Mouse (Mus musculus): ENCODE data around the gene Nemf. TPM values are rescaled to one million over a fixed set of nuclear protein-coding genes. Genes with fewer than 3 reads are reported as not detected.

Nemf gene
- polyA plus RNA-seq, 1 experiment from 2014 or later = 98.0 TPM

- 91% methylated on average over 3 of the region's 3 CpGs for WGBS
- no peak overlapping the region for H3K9ac ChIP-seq (ENCODE audit: low read length)
- no peak for ATAC-seq (replicated peaks; ENCODE audit: low FRiP score)
- no peaks in the 10 kb centered on the region for H3K4me1 ChIP-seq (replicated peaks; ENCODE audit: control insufficient read depth, insufficient read depth, low read length)
- no peak overlapping the region for H3K4me3 ChIP-seq (ENCODE audit: low read depth, low read length)
- no peaks in the 10 kb centered on the region for H3K27me3 ChIP-seq (ENCODE audit: control insufficient read depth, insufficient read depth, low read length)
- no peak overlapping the region for H3K27ac ChIP-seq (ENCODE audit: low read depth, low read length)
- no peaks in the 10 kb centered on the region for H3K9me3 ChIP-seq (ENCODE audit: control insufficient read depth, low read length)
- H3K36me3 ChIP-seq (ENCODE audit: control insufficient read depth, insufficient read depth, low read length) = no peaks in the 10 kb centered on the region
- no peak for DNase-seq (ENCODE audit: low spot score)
- H3K4me2 ChIP-seq (ENCODE audit: low read depth, low read length, severe bottlenecking) = no peak overlapping the region
These were observed 76.0 kb downstream of the Nemf start for GRCm38 (mm10) chr12:69280915-69281314.

DNA sequence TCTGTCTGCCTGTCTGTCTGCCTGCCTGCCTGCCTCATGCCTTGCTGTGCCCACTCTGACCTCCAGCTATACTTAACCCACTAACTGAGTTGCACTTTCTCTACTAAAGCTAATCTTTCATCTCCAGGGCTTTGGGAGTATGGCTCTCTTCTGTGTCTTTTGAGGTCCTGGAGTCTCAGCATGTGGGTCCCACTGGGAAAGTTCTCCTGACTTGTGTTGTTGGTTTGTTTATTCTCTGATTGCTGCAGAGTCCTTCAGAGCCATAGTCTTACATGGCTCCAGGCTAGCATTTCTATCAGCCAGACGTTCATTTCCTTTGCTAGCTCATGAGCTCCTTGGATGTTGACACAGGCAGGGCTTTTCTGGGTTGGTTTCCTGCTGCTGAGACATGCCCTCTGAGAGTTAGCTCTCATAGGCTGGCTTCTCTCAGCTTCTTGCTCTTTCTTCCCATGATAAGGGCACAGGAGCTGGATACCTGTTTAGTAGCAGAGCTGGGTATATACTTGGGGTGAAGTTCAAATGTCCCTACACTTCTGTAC lies 77.0 kb downstream of the Nemf start:
- 62% methylated on average over 1 of the region's 1 CpGs for WGBS
- H3K4me3 ChIP-seq (ENCODE audit: low read depth, low read length) = no peak overlapping the region
- H3K9ac ChIP-seq (ENCODE audit: low read length) = no peak overlapping the region

GRCm38 (mm10) chr12:69268956-69269355 lies 88.0 kb downstream of the Nemf start:
- Histone ChIP-seq H3K9me3 (ENCODE audit: control insufficient read depth, low read length) (no peaks in the 10 kb centered on the region), H3K4me2 (ENCODE audit: low read depth, low read length, severe bottlenecking) (no peak overlapping the region), H3K36me3 (ENCODE audit: control insufficient read depth, insufficient read depth, low read length) (no peaks in the 10 kb centered on the region), H3K4me3 (ENCODE audit: low read depth, low read length) (no peak overlapping the region), H3K27me3 (ENCODE audit: control insufficient read depth, insufficient read depth, low read length) (no peaks in the 10 kb centered on the region), H3K27ac (ENCODE audit: low read depth, low read length) (no peak overlapping the region), H3K9ac (ENCODE audit: low read length) (no peak overlapping the region), H3K4me1 (replicated peaks; ENCODE audit: control insufficient read depth, insufficient read depth, low read length) (no peaks in the 10 kb centered on the region)
- no peak for ATAC-seq (replicated peaks; ENCODE audit: low FRiP score)
- DNase-seq (ENCODE audit: low spot score) = no peak
- 64% methylated on average over 2 of the region's 2 CpGs for WGBS

More for the DNA sequence above, 77.0 kb downstream of the Nemf start:
- H3K27ac ChIP-seq (ENCODE audit: low read depth, low read length) = no peak overlapping the region
- H3K36me3 ChIP-seq (ENCODE audit: control insufficient read depth, insufficient read depth, low read length) = no peaks in the 10 kb centered on the region
- no peaks in the 10 kb centered on the region for H3K27me3 ChIP-seq (ENCODE audit: control insufficient read depth, insufficient read depth, low read length)
- no peak overlapping the region for H3K4me2 ChIP-seq (ENCODE audit: low read depth, low read length, severe bottlenecking)
- no peaks in the 10 kb centered on the region for H3K4me1 ChIP-seq (replicated peaks; ENCODE audit: control insufficient read depth, insufficient read depth, low read length)
- no peaks in the 10 kb centered on the region for H3K9me3 ChIP-seq (ENCODE audit: control insufficient read depth, low read length)
- ATAC-seq (replicated peaks; ENCODE audit: low FRiP score) (no peak), DNase-seq (ENCODE audit: low spot score) (no peak)

DNA sequence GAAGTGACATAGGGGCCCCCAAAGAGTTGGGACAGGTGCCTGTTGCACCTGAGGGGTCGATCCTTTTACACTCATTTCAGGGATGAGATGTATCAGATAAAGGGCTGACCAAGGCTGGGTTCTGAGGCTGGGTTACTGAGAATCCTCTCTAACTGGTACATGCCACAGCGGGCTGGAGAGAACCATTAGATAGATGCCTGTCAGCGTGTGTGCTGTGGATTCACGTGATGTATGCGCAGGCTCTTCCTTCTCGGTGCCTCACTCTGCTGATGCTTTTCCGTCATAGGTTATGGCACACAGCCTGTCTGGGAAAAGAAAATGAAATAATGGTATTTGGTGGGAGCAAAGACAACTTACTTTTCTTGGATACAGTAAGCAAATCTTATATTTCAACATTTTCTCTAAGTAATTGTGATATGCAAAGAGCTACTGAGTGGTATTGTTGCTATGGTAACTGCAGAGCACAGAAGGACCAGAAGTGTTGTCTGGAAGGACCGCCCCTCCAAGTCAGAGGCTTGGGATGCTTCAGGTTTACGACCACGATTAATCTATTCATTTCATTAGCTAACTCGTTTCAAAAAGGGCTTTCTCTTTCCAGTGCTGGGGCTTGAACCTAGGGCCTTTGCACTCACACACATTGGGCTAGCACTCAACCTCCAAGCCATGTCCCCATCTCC lies 88.9 kb downstream of the Nemf start:
- ATAC-seq (replicated peaks; ENCODE audit: low FRiP score) = no peak
- 75% methylated on average over 11 of the region's 11 CpGs for WGBS
- Histone ChIP-seq H3K4me2 (ENCODE audit: low read depth, low read length, severe bottlenecking) (no peak overlapping the region), H3K27me3 (ENCODE audit: control insufficient read depth, insufficient read depth, low read length) (no peaks in the 10 kb centered on the region), H3K4me3 (ENCODE audit: low read depth, low read length) (no peak overlapping the region), H3K36me3 (ENCODE audit: control insufficient read depth, insufficient read depth, low read length) (no peaks in the 10 kb centered on the region), H3K9me3 (ENCODE audit: control insufficient read depth, low read length) (no peaks in the 10 kb centered on the region), H3K4me1 (replicated peaks; ENCODE audit: control insufficient read depth, insufficient read depth, low read length) (no peaks in the 10 kb centered on the region), H3K9ac (ENCODE audit: low read length) (no peak overlapping the region), H3K27ac (ENCODE audit: low read depth, low read length) (no peak overlapping the region)
- no peak for DNase-seq (ENCODE audit: low spot score)

DNA sequence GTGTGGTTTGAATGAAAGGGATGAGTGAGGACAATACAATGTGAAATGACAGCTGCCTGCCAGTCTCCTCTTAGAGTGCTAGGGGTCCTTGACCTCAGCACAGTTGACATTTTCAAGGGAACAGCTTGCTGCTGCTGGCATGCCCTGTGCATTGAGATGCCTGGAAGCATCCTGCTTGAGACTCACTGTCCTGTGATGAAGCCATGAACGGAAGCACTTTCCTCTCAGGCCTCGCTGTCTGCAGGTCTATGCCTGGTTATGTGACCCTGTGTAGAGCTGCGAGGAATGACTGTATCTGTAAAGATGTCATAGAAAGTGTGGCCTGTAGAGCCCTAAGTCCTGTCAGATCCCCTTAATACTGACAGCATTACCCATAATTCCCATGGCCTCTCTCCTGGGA lies 91.9 kb downstream of the Nemf start:
- no peaks in the 10 kb centered on the region for H3K27me3 ChIP-seq (ENCODE audit: control insufficient read depth, insufficient read depth, low read length)
- H3K4me3 ChIP-seq (ENCODE audit: low read depth, low read length) = no peak overlapping the region
- H3K9me3 ChIP-seq (ENCODE audit: control insufficient read depth, low read length) = no peaks in the 10 kb centered on the region
- ATAC-seq (replicated peaks; ENCODE audit: low FRiP score) = no peak
- no peak overlapping the region for H3K9ac ChIP-seq (ENCODE audit: low read length)
- H3K4me2 ChIP-seq (ENCODE audit: low read depth, low read length, severe bottlenecking) = no peak overlapping the region
- no peaks in the 10 kb centered on the region for H3K4me1 ChIP-seq (replicated peaks; ENCODE audit: control insufficient read depth, insufficient read depth, low read length)
- WGBS = 86% methylated on average over 3 of the region's 3 CpGs
- H3K36me3 ChIP-seq (ENCODE audit: control insufficient read depth, insufficient read depth, low read length) = no peaks in the 10 kb centered on the region
- DNase-seq (ENCODE audit: low spot score) = no peak
- no peak overlapping the region for H3K27ac ChIP-seq (ENCODE audit: low read depth, low read length)

DNA sequence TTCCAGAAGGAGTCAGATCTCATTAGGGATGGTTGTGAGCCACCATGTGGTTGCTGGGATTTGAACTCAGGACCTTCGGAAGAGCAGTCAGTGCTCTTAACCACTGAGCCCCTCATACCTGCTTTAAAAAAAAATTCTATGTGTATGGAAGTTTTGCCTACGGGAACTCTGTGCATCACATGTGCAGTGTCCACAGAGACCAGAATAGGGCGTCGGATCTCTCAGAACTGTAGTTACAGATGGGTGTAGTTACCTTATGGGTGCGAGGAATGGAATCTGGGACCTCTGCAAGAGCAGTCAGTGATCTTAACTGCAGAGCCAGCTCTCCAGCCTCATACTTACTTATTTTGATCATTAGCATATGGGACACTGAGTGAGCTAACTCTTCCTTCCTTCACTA lies 94.7 kb downstream of the Nemf start:
- Histone ChIP-seq H3K27ac (ENCODE audit: low read depth, low read length) (no peak overlapping the region), H3K9ac (ENCODE audit: low read length) (no peak overlapping the region), H3K4me2 (ENCODE audit: low read depth, low read length, severe bottlenecking) (no peak overlapping the region), H3K27me3 (ENCODE audit: control insufficient read depth, insufficient read depth, low read length) (no peaks in the 10 kb centered on the region), H3K9me3 (ENCODE audit: control insufficient read depth, low read length) (no peaks in the 10 kb centered on the region), H3K36me3 (ENCODE audit: control insufficient read depth, insufficient read depth, low read length) (no peaks in the 10 kb centered on the region), H3K4me3 (ENCODE audit: low read depth, low read length) (no peak overlapping the region), H3K4me1 (replicated peaks; ENCODE audit: control insufficient read depth, insufficient read depth, low read length) (no peaks in the 10 kb centered on the region)
- 92% methylated on average over 5 of the region's 5 CpGs for WGBS
- no peak for DNase-seq (ENCODE audit: low spot score)
- ATAC-seq (replicated peaks; ENCODE audit: low FRiP score) = no peak

Small RNA genes lying within 50 kb of the gene (microRNA-seq; reads per million reads assigned to microRNA genes)
- gene Gm47299 (ENCODE audit: insufficient number of aligned reads) = not detected
- not detected for gene Gm47305 (ENCODE audit: insufficient number of aligned reads)

Other genes with a start within 250 kb of the Nemf start
- gene Rps29, start 198.0 kb downstream of the Nemf start, polyA plus RNA-seq (2014; fragmentation: Nextera tagmentation; extraction: Ambion mirVana) = 1,243 and 1,383 TPM in 2 replicates
- 33.8 and 38.4 TPM in 2 replicates for gene Lrr1, start 188.4 kb downstream of the Nemf start, polyA plus RNA-seq (2014; fragmentation: Nextera tagmentation; extraction: Ambion mirVana)
- 436 and 487 TPM in 2 replicates for gene Rpl36al, start 173.1 kb downstream of the Nemf start, polyA plus RNA-seq (2014; fragmentation: Nextera tagmentation; extraction: Ambion mirVana)
- gene Mgat2, start 173.0 kb downstream of the Nemf start, polyA plus RNA-seq (2014; fragmentation: Nextera tagmentation; extraction: Ambion mirVana) = 40.6 and 42.3 TPM in 2 replicates
- 42.2 and 43.4 TPM in 2 replicates for gene Gm49383, start 160.1 kb downstream of the Nemf start, polyA plus RNA-seq (2014; fragmentation: Nextera tagmentation; extraction: Ambion mirVana)
- gene Dnaaf2, start 158.7 kb downstream of the Nemf start, polyA plus RNA-seq (2014; fragmentation: Nextera tagmentation; extraction: Ambion mirVana) = 17.1 and 20.0 TPM in 2 replicates
- 43.2 and 46.6 TPM in 2 replicates for gene Gm49384, start 152.9 kb downstream of the Nemf start, polyA plus RNA-seq (2014; fragmentation: Nextera tagmentation; extraction: Ambion mirVana)
- 33.7 and 35.7 TPM in 2 replicates for gene Pole2, start 129.0 kb downstream of the Nemf start, polyA plus RNA-seq (2014; fragmentation: Nextera tagmentation; extraction: Ambion mirVana)
- 3.1 and 3.8 TPM in 2 replicates for gene Klhdc1, start 116.0 kb downstream of the Nemf start, polyA plus RNA-seq (2014; fragmentation: Nextera tagmentation; extraction: Ambion mirVana)
- gene Klhdc2, start 60.5 kb downstream of the Nemf start, polyA plus RNA-seq (2014; fragmentation: Nextera tagmentation; extraction: Ambion mirVana) = 237 and 242 TPM in 2 replicates
- 48.7 and 59.7 TPM in 2 replicates for gene Arf6, start 15.0 kb upstream of the Nemf start, polyA plus RNA-seq (2014; fragmentation: Nextera tagmentation; extraction: Ambion mirVana)
- gene Gm9887, start 15.3 kb upstream of the Nemf start, polyA plus RNA-seq (2014; fragmentation: Nextera tagmentation; extraction: Ambion mirVana) = 0.80 and 2.3 TPM in 2 replicates
- gene Vcpkmt, start 225.9 kb upstream of the Nemf start, polyA plus RNA-seq (2014; fragmentation: Nextera tagmentation; extraction: Ambion mirVana) = 25.6 and 26.1 TPM in 2 replicates

All from forebrain, embryonic 11.5 days (tissue).